Mouse (Mus musculus): Measurements from ENCODE around the gene Nckipsd. TPM values are rescaled to one million over a fixed set of nuclear protein-coding genes. Genes with fewer than 3 reads are reported as not detected.

Nckipsd gene
- polyA plus RNA-seq, 1 experiment, result 25.6 TPM

DNA sequence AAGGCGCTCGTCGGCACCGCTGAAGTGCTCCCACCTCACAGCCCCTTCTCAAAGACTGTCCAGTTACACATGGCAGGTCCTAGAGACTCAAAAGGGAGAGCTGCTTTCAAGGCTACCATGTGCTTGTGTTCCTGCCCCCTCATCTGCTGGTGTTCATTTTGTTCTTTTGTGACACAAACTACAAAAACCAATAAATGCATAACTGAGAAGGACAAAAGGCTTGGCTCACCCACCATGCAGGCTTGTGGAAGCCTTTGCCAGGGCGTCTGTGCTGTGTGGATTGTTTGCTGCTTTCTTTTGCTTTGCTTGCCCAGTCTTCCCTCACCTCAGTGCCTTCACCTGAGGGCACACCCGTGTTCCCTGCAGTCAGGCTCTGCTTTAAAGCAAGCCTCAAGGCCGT, 10.7 kb upstream of the Nckipsd start:
- Histone ChIP-seq H3K4me3 (ENCODE audit: insufficient read depth, low read length) (no peak overlapping the region), H3K27ac (ENCODE audit: insufficient read depth, low read depth, low read length) (no peak overlapping the region), H3K4me1 (ENCODE audit: control insufficient read depth, insufficient read depth, low read length) (peaks cover 14% of the 10 kb centered on the region)
- TF ChIP-seq CTCF (IDR thresholded peaks at IDR 0.05; ENCODE audit: low read depth, low read length) (no peak), POLR2A (IDR thresholded peaks at IDR 0.05; ENCODE audit: borderline replicate concordance, low read depth, low read length) (no peak)

DNA sequence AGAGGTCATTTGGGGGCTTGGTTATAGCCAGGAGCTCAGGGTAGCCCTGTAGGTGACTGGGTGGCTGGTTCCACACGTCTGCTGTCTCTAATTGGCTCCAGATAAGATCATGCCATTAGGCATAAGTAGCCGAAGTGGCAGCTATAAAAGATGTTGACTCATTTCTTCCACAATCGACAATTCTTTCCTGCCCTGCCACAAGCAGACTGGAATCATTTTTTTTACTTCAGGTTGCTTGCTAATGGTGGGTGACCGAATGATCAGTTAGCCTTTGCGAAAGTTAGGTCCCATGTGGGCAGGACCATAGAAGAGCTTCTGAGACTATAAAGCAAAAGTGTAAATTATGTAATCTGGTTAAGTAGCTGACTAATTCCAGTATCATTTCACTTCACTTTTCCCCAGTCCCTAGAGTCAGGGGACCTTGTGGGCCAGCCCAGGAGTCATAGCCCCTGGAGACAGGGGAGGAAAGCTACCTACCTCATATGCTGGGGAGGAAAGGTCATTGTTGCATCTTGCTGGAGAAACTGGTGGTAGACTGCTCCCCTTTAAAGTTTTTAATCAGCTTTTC, 9.6 kb upstream of the Nckipsd start:
- Histone ChIP-seq H3K27ac (ENCODE audit: insufficient read depth, low read depth, low read length) (no peak overlapping the region), H3K4me3 (ENCODE audit: insufficient read depth, low read length) (no peak overlapping the region), H3K4me1 (ENCODE audit: control insufficient read depth, insufficient read depth, low read length) (peaks cover 6% of the 10 kb centered on the region)
- TF ChIP-seq POLR2A (IDR thresholded peaks at IDR 0.05; ENCODE audit: borderline replicate concordance, low read depth, low read length) (no peak), CTCF (IDR thresholded peaks at IDR 0.05; ENCODE audit: low read depth, low read length) (no peak)

DNA sequence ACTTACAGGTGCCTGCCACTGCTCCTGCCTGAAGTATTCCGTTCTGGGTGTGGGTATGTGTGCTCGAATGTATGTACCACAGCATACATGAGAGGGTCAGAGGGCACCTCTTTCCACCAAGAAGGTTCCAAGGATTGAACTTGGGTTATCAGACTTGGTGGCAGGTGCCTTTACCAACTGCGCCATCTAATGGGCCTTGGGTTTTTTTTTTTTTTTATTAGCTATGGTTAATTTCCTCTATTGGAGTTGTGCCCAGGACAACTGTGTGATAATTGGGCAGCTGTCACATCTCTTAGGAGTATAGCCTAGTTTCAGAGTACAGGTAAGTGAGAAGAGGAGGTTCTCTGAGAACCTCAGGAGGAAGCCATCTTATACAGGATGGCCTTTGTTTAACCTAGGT, 8.6 kb upstream of the Nckipsd start:
- H3K4me1 ChIP-seq (ENCODE audit: control insufficient read depth, insufficient read depth, low read length), result peaks cover 2% of the 10 kb centered on the region
- H3K27ac ChIP-seq (ENCODE audit: insufficient read depth, low read depth, low read length), result no peak overlapping the region
- TF ChIP-seq POLR2A (IDR thresholded peaks at IDR 0.05; ENCODE audit: borderline replicate concordance, low read depth, low read length) (no peak), CTCF (IDR thresholded peaks at IDR 0.05; ENCODE audit: low read depth, low read length) (no peak)

DNA sequence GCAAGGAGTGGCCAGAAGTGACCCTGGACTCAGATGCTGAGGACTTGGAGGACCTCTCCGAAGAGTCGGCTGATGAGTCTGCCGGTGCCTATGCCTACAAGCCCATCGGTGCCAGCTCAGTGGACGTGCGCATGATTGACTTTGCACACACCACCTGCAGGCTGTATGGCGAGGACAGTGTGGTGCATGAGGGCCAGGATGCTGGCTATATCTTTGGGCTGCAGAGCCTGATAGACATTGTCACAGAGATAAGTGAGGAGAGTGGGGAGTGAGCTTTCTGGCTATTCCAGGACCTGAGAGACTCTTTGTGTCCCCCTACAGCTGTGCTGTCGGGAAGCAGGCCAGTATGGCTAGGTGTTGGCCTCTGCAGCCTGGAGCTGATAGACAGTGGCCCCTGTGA, 2.4 kb upstream of the Nckipsd start:
- H3K27ac ChIP-seq (ENCODE audit: insufficient read depth, low read depth, low read length), result no peak overlapping the region
- H3K4me1 ChIP-seq (ENCODE audit: control insufficient read depth, insufficient read depth, low read length), result peaks cover 14% of the 10 kb centered on the region
- TF ChIP-seq CTCF (IDR thresholded peaks at IDR 0.05; ENCODE audit: low read depth, low read length), result no peak
- no peak for TF ChIP-seq POLR2A (IDR thresholded peaks at IDR 0.05; ENCODE audit: borderline replicate concordance, low read depth, low read length)
- no peak overlapping the region for H3K4me3 ChIP-seq (ENCODE audit: insufficient read depth, low read length)

More for the DNA sequence above, 8.6 kb upstream of the Nckipsd start:
- H3K4me3 ChIP-seq (ENCODE audit: insufficient read depth, low read length), result no peak overlapping the region

DNA sequence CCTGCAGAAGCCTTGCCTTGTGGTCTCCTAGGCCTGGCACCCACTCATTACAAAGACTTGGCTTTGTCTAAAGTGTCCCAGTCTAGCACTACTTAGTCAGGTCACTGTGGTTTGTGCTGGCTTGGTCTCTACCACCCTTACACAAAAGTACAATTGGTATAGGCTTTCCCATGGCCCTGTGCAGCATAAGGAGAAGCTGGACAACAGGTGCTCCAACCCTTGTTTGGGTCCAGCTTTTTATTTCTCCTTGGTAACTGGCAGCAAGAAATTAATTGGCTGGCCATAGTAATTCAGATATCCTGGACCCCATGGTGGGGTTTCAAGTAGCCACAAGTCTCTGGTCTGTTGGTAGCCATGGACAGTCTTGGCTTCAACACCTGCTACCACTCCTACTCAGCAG, 1.8 kb upstream of the Nckipsd start:
- Histone ChIP-seq H3K27ac (ENCODE audit: insufficient read depth, low read depth, low read length) (no peak overlapping the region), H3K4me3 (ENCODE audit: insufficient read depth, low read length) (no peak overlapping the region), H3K4me1 (ENCODE audit: control insufficient read depth, insufficient read depth, low read length) (peaks cover 14% of the 10 kb centered on the region)
- no peak for TF ChIP-seq CTCF (IDR thresholded peaks at IDR 0.05; ENCODE audit: low read depth, low read length)
- no peak for TF ChIP-seq POLR2A (IDR thresholded peaks at IDR 0.05; ENCODE audit: borderline replicate concordance, low read depth, low read length)

DNA sequence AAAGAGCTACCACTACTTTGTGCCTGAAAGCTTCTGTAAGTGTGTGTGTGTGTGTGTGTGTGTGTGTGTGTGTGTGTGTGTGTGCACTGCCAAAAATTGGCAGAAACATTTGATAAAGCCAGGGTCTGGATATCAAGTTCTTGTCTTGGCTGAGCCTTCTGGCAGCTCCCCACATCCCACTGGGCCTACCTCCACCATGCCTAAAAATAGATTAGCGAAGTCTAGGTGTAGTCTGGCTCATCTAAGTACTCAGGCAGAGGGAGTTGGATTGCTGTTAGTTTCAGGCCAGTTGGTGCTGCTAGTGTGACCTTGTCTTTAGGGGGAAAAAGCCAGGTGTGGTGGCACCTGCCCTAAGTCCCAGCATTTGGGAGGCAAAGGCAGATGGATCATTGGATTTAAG, 1.3 kb upstream of the Nckipsd start:
- no peak for TF ChIP-seq CTCF (IDR thresholded peaks at IDR 0.05; ENCODE audit: low read depth, low read length)
- no peak for TF ChIP-seq POLR2A (IDR thresholded peaks at IDR 0.05; ENCODE audit: borderline replicate concordance, low read depth, low read length)
- Histone ChIP-seq H3K4me3 (ENCODE audit: insufficient read depth, low read length) (no peak overlapping the region), H3K4me1 (ENCODE audit: control insufficient read depth, insufficient read depth, low read length) (peaks cover 14% of the 10 kb centered on the region), H3K27ac (ENCODE audit: insufficient read depth, low read depth, low read length) (no peak overlapping the region)

DNA sequence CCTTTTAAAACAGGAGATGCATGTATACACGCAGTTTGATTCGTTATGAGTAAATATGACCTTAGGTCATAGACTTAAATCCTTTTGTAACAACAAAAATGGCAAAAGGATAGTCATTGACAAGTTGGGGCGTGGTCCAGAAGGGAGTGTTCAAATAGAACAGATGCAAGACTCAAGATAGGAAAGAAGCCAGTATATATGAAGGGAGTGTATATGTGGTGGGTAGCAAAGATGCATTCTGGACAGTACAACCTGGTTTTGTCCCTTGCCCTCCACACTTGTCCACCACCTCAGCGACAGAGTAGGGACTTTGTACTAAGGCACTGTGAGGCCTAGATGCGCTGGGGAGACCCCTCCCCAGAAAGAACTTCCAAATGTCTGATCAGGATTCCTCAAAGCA, 494 bp upstream of the Nckipsd start:
- Histone ChIP-seq H3K4me3 (ENCODE audit: insufficient read depth, low read length) (no peak overlapping the region), H3K4me1 (ENCODE audit: control insufficient read depth, insufficient read depth, low read length) (peaks cover 14% of the 10 kb centered on the region), H3K27ac (ENCODE audit: insufficient read depth, low read depth, low read length) (no peak overlapping the region)
- TF ChIP-seq POLR2A (IDR thresholded peaks at IDR 0.05; ENCODE audit: borderline replicate concordance, low read depth, low read length) (no peak), CTCF (IDR thresholded peaks at IDR 0.05; ENCODE audit: low read depth, low read length) (no peak)

DNA sequence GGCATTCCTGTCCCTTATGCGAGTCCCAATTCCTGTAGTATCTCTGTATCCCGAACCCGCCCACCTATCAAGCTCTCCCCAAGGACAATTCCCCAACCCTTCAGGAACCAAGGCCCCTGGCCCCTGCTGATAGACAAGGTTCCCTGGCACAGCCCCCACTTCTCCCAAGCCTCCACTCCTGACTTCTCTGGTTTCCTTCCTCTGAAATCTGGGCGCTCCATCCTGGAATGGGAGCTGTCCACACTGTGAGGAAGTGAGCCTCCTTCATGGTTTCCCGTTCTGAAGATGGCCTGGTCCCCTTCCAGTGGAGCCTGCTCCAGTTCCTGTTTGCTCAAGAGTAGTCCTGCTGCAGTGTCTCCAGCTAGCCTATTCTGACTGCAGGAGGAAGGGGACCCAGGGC, 1.0 kb downstream of the Nckipsd start:
- Histone ChIP-seq H3K27ac (ENCODE audit: insufficient read depth, low read depth, low read length) (peak overlapping the region; percentile 84), H3K4me3 (ENCODE audit: insufficient read depth, low read length) (peak overlapping the region; percentile 95), H3K4me1 (ENCODE audit: control insufficient read depth, insufficient read depth, low read length) (peaks cover 14% of the 10 kb centered on the region)
- no peak for TF ChIP-seq CTCF (IDR thresholded peaks at IDR 0.05; ENCODE audit: low read depth, low read length)
- no peak for TF ChIP-seq POLR2A (IDR thresholded peaks at IDR 0.05; ENCODE audit: borderline replicate concordance, low read depth, low read length)

DNA sequence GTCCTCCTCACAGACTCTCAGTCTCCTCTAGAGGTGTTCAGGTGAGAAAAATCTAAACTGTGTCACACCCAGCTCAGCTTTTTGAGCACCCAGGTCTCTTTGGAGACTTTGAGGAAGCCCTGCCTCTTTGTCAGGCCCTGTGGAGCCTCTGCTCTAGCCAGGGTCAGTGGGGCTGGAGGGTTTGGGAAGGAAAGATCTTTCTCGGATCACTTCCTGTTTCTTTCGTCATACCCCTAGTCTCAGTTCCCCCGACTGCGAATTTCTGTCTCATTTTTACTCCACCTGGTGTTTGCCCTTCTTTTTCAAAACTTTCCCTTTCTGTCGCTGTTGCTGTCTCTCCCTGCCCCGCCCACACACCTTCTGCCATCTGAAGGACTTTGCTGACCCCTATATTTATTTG, 1.6 kb downstream of the Nckipsd start:
- peak overlapping the region; percentile 84 for H3K27ac ChIP-seq (ENCODE audit: insufficient read depth, low read depth, low read length)
- peaks cover 14% of the 10 kb centered on the region for H3K4me1 ChIP-seq (ENCODE audit: control insufficient read depth, insufficient read depth, low read length)
- TF ChIP-seq CTCF (IDR thresholded peaks at IDR 0.05; ENCODE audit: low read depth, low read length) (no peak), POLR2A (IDR thresholded peaks at IDR 0.05; ENCODE audit: borderline replicate concordance, low read depth, low read length) (no peak)
- no peak overlapping the region for H3K4me3 ChIP-seq (ENCODE audit: insufficient read depth, low read length)

DNA sequence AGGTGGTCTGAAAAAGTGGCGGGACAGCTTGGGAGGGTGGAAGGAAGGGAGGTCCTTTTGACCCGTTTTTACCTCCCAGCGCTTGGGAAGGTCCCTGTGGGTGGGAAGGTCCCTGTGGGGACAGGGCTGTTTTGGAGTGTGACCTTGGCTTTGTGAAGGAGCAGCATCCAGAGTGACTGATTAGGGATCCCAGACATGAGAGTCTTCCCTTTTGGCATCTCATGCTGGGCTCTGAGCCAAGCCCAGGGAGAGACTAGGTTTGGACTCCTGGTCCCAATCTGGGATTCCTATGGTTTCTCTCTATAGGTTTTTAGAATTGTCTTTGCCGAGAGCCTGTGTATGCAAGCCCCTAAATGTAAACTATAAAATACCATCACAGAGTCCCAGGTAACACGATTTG, 2.3 kb downstream of the Nckipsd start:
- TF ChIP-seq POLR2A (IDR thresholded peaks at IDR 0.05; ENCODE audit: borderline replicate concordance, low read depth, low read length), result no peak
- TF ChIP-seq CTCF (IDR thresholded peaks at IDR 0.05; ENCODE audit: low read depth, low read length), result no peak
- Histone ChIP-seq H3K27ac (ENCODE audit: insufficient read depth, low read depth, low read length) (no peak overlapping the region), H3K4me1 (ENCODE audit: control insufficient read depth, insufficient read depth, low read length) (peaks cover 14% of the 10 kb centered on the region), H3K4me3 (ENCODE audit: insufficient read depth, low read length) (no peak overlapping the region)

DNA sequence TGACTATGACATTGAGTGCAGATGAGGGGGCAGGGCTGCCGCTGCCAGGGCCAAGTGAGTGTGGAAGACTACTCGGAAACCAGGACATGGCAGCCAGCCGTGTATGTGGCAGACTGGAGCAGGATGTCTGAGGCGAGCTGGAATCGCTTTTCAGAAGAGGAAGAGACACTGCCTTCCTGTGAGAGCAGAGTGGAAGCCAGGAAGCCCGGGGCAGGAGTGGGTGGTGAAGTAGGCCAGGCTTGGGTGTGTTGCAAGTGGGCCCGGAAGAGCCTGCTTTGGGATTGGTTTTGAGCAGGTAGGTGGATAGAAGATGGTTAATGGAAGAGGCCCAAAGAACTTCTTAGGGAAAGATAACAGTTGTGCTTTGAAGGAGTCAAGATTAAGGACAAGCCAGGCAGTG, 7.4 kb downstream of the Nckipsd start:
- Histone ChIP-seq H3K4me1 (ENCODE audit: control insufficient read depth, insufficient read depth, low read length) (peaks cover under 1% of the 10 kb centered on the region; the same call in 1 of the 2 replicates), H3K4me3 (ENCODE audit: insufficient read depth, low read length) (no peak overlapping the region), H3K27ac (ENCODE audit: insufficient read depth, low read depth, low read length) (no peak overlapping the region)
- TF ChIP-seq CTCF (IDR thresholded peaks at IDR 0.05; ENCODE audit: low read depth, low read length) (no peak), POLR2A (IDR thresholded peaks at IDR 0.05; ENCODE audit: borderline replicate concordance, low read depth, low read length) (no peak)

Measured in bone marrow macrophage, adult 2 months (primary cell).